ENCODE assay signal across 23 mouse cellular contexts in genomic region chr10:93131865-93132566, GRCm38 (mm10). TPM values are rescaled to one million over a fixed set of nuclear protein-coding genes. Genes with fewer than 3 reads are reported as not detected.
DNase-seq lines count a peak whose midpoint lies in the region; TF ChIP-seq lines count a peak whose summit lies in the region.
"Had no signal": no experiment of that assay in that cellular context is flagged by ENCODE, and none has a peak within 500 bp of the region (broad histone marks: within the 10 kb centered on the region; RNA-seq: fewer than 3 reads in every experiment).

No protein-coding gene starts in this region.

- no peak overlapping the region for H3K4me3 ChIP-seq in C2C12 (ENCODE audit: insufficient read depth, poor library complexity, severe bottlenecking)
- H3K4me3 ChIP-seq: embryonic facial prominence, embryonic 12.5 days; embryonic facial prominence, embryonic 15.5 days; forebrain, embryonic 15.5 days; heart, adult 2 months; heart, embryonic 10.5 days; heart, embryonic 13.5 days had no signal

- H3ac ChIP-seq in C2C12 (ENCODE audit: control insufficient read depth, insufficient read length, low read depth), result no peak overlapping the region

- H3K79me3 ChIP-seq in C2C12 (ENCODE audit: low read depth), result no peaks in the 10 kb centered on the region

- intact Hi-C loops in left cerebral cortex, postnatal 4 days (cut with DNase I), result no loop called here

- DNase-seq in ES-CJ7 (ENCODE audit: low read depth, low spot score) (peak; percentile 80), R1 (ENCODE audit: low read depth, low spot score) (peak; percentile 77)
- no peak for DNase-seq in frontal cortex, postnatal 14 days (ENCODE audit: low spot score in 2 of 2)
- DNase-seq in left cerebral cortex, postnatal 4 days, result no peak
- DNase-seq in lung, postnatal 10 days, result no peak
- DNase-seq: adrenal gland, adult 2 months; adrenal gland, postnatal 14 days; B cell, adult 2 months; cerebellum, adult 11 months; cerebellum, adult 2 months; cerebellum, adult 9-11 months; cerebellum, postnatal 25 days; gastrocnemius, postnatal 10 days; gastrocnemius, postnatal 36 days; heart, adult 2 months; heart, postnatal 14 days; heart, postnatal 4 days had no signal

- no peaks in the 10 kb centered on the region for H3K79me2 ChIP-seq in C2C12 (ENCODE audit: control insufficient read depth, insufficient read depth)

- H3K27me3 ChIP-seq in C2C12 (ENCODE audit: control insufficient read depth, insufficient read depth, insufficient read length), result no peaks in the 10 kb centered on the region
- H3K27me3 ChIP-seq: embryonic facial prominence, embryonic 12.5 days; embryonic facial prominence, embryonic 15.5 days; forebrain, embryonic 15.5 days; heart, embryonic 13.5 days had no signal

- no peaks in the 10 kb centered on the region for H3K36me3 ChIP-seq in C2C12 (ENCODE audit: control insufficient read depth, insufficient read depth)
- H3K36me3 ChIP-seq: embryonic facial prominence, embryonic 12.5 days; embryonic facial prominence, embryonic 15.5 days; forebrain, embryonic 15.5 days; heart, embryonic 10.5 days; heart, embryonic 13.5 days had no signal

- TF ChIP-seq CTCF in C2C12 (IDR thresholded peaks at IDR 0.05; ENCODE audit: control insufficient read depth, insufficient read depth, insufficient read length), result no peak

TF ChIP-seq in C2C12, 6 proteins besides CTCF, POLR2A, EP300 and RAD21:
- TF ChIP-seq CEBPB (IDR thresholded peaks at IDR 0.05; ENCODE audit: low read depth) (no peak), USF1 (IDR thresholded peaks at IDR 0.05; ENCODE audit: low read depth) (peak; percentile 54)

RNA-seq across cellular contexts. Expression of gene Cdk17, which starts 28.7 kb away (rescaled TPM):
- polyA plus RNA-seq in C2C12 (2012; fragmentation: generic; extraction: Trizol), result 7.4 TPM
- total RNA-seq in left cerebral cortex, postnatal 4 days (2021), result 100 to 1,000 TPM; 102 to 106 TPM

RNA-seq across cellular contexts. Expression of gene Cfap54, which starts 50.6 kb away (rescaled TPM):
- polyA plus RNA-seq in C2C12 (2012; fragmentation: generic; extraction: Trizol), result 0.01 TPM
- total RNA-seq in left cerebral cortex, postnatal 4 days (2021), result 10 to 100 TPM in 1 of 2 experiments, 1 to 10 TPM in 1; 9.8 to 12.1 TPM

Comparison
In these comparisons a context has a peak if more than half of its experiments do, and no peak if none do; other contexts are left out.
1. DNase-seq: peak in ES-CJ7 (single experiment) and R1 (single experiment); none in frontal cortex, postnatal 14 days (0 of 2), left cerebral cortex, postnatal 4 days (single experiment) and lung, postnatal 10 days (single experiment).